Mouse (Mus musculus): Measurements from ENCODE around the gene Gpr26.

The Gpr26 gene

GRCm38 (mm10) chr7:131966023-131966915, at the start of gene Gpr26:
TSS of gene Gpr26 (plus strand) at chr7:131966460.
- no peak for DNase-seq (ENCODE audit: low read depth)

- peak; percentile 1 for DNase-seq (ENCODE audit: low read depth)
These were observed 48.9 kb upstream of the Gpr26 start for GRCm38 (mm10) chr7:131917384-131917783.

- no peak for DNase-seq (ENCODE audit: low read depth)
These were observed 38.8 kb upstream of the Gpr26 start for GRCm38 (mm10) chr7:131927288-131928050.

GRCm38 (mm10) chr7:131937611-131938010, 28.6 kb upstream of the Gpr26 start:
- DNase-seq (ENCODE audit: low read depth): no peak

GRCm38 (mm10) chr7:131951131-131951530, 15.1 kb upstream of the Gpr26 start:
- no peak for DNase-seq (ENCODE audit: low read depth)

GRCm38 (mm10) chr7:131953402-131953801, 12.9 kb upstream of the Gpr26 start:
- DNase-seq (ENCODE audit: low read depth): no peak

GRCm38 (mm10) chr7:131958705-131959104, 7.6 kb upstream of the Gpr26 start:
- DNase-seq (ENCODE audit: low read depth): no peak

- DNase-seq (ENCODE audit: low read depth): no peak
These were observed 5.7 kb upstream of the Gpr26 start for GRCm38 (mm10) chr7:131960551-131960950.

GRCm38 (mm10) chr7:131966916-131967494, 745 bp downstream of the Gpr26 start:
- DNase-seq (ENCODE audit: low read depth): no peak

- DNase-seq (ENCODE audit: low read depth): no peak
These were observed 4.0 kb downstream of the Gpr26 start for GRCm38 (mm10) chr7:131970255-131970654.

GRCm38 (mm10) chr7:131975867-131976266, 9.6 kb downstream of the Gpr26 start:
- DNase-seq (ENCODE audit: low read depth): no peak

- DNase-seq (ENCODE audit: low read depth): no peak
These were observed 12.3 kb downstream of the Gpr26 start for GRCm38 (mm10) chr7:131978609-131979008.

GRCm38 (mm10) chr7:131989056-131989455, 22.8 kb downstream of the Gpr26 start:
- no peak for DNase-seq (ENCODE audit: low read depth)

GRCm38 (mm10) chr7:131992226-131992625, 26.0 kb downstream of the Gpr26 start:
- no peak for DNase-seq (ENCODE audit: low read depth)

GRCm38 (mm10) chr7:131992873-131993272, 26.6 kb downstream of the Gpr26 start:
- no peak for DNase-seq (ENCODE audit: low read depth)

- no peak for DNase-seq (ENCODE audit: low read depth)
These were observed 39.9 kb downstream of the Gpr26 start for GRCm38 (mm10) chr7:132005996-132006696.

GRCm38 (mm10) chr7:132009002-132009401, 42.7 kb downstream of the Gpr26 start:
- no peak for DNase-seq (ENCODE audit: low read depth)

GRCm38 (mm10) chr7:132012969-132013679, 46.9 kb downstream of the Gpr26 start:
- no peak for DNase-seq (ENCODE audit: low read depth)

GRCm38 (mm10) chr7:132013970-132014369, 47.7 kb downstream of the Gpr26 start:
- DNase-seq (ENCODE audit: low read depth): no peak

GRCm38 (mm10) chr7:132015193-132015592, 48.9 kb downstream of the Gpr26 start:
- DNase-seq (ENCODE audit: low read depth): no peak

GRCm38 (mm10) chr7:132015933-132016332, 49.7 kb downstream of the Gpr26 start:
- DNase-seq (ENCODE audit: low read depth): no peak

Measured in c-Kit-positive CD71-negative TER-119-negative erythroid progenitor cells, embryonic 14.5 days (primary cell).